Mouse (Mus musculus): Measurements from ENCODE around the gene Pof1b.
A peak's percentile ranks its signal among the peaks of the same experiment; 100 is the strongest.

The Pof1b gene

GRCm38 (mm10) chrX:112698508-112698907 is at the start of gene Pof1b:
Gene Pof1b (minus strand): TSS chrX:112698651.
- DNase-seq (ENCODE audit: low spot score): no peak

- DNase-seq (ENCODE audit: low spot score): no peak
Measured at GRCm38 (mm10) chrX:112716587-112716986, 18.1 kb upstream of the Pof1b start.

- peak; percentile 3 for DNase-seq (ENCODE audit: low spot score)
Measured at GRCm38 (mm10) chrX:112694392-112694791, 4.1 kb downstream of the Pof1b start.

GRCm38 (mm10) chrX:112680605-112681004 is 17.8 kb downstream of the Pof1b start:
- DNase-seq (ENCODE audit: low spot score): no peak

- no peak for DNase-seq (ENCODE audit: low spot score)
Measured at GRCm38 (mm10) chrX:112675525-112675924, 22.9 kb downstream of the Pof1b start.

GRCm38 (mm10) chrX:112601306-112602120 is 96.9 kb downstream of the Pof1b start:
- peak; percentile 59 for DNase-seq (ENCODE audit: low spot score)

GRCm38 (mm10) chrX:112600511-112601305 is 97.7 kb downstream of the Pof1b start, which contains the start of gene Zfp711:
Gene Zfp711 (plus strand): TSS chrX:112600526.
- peak; percentile 82 for DNase-seq (ENCODE audit: low spot score)

Data from retina, embryonic 14.5 days (tissue).